Mouse (Mus musculus): ENCODE measurements around the gene Card10. TPM values are rescaled to one million over a fixed set of nuclear protein-coding genes. Genes with fewer than 3 reads are reported as not detected.

Gene Card10
- polyA plus RNA-seq (2015; fragmentation: Nextera tagmentation; extraction: Ambion mirVana) = 1.8 and 3.0 TPM in 2 replicates

DNA sequence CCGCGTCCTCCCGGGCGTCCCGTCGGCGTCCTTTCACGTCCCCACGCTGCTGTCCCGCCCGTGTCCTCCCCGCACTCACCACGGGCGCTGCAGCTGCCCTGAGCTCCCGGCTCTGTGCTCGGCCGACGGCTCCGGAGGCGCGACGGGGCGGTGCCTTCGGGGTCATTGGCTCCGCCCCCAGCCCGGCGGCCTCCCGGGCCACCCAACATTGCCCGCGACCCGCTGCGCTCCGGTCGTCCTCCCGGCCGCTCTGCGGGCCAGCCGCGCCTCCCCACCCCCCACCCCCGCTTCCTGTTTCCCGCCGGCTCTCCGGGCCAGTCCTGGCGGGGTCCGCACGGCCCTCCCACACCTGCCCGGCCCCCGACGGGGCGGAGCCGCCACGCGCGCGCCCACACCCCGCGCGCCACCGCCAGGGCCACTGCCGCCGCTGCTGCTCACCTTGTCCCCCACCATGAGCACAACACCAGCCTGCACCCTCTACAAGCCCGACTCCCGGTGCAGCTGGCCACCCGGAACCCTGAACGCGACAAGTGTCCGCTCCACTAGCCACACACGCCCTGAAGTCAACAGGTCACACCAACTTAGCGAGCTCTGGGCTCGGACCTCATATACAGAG, at the start of gene Card10:
Gene Card10 (minus strand): TSS at position 267 of the 616 bp plus-strand sequence.

DNA sequence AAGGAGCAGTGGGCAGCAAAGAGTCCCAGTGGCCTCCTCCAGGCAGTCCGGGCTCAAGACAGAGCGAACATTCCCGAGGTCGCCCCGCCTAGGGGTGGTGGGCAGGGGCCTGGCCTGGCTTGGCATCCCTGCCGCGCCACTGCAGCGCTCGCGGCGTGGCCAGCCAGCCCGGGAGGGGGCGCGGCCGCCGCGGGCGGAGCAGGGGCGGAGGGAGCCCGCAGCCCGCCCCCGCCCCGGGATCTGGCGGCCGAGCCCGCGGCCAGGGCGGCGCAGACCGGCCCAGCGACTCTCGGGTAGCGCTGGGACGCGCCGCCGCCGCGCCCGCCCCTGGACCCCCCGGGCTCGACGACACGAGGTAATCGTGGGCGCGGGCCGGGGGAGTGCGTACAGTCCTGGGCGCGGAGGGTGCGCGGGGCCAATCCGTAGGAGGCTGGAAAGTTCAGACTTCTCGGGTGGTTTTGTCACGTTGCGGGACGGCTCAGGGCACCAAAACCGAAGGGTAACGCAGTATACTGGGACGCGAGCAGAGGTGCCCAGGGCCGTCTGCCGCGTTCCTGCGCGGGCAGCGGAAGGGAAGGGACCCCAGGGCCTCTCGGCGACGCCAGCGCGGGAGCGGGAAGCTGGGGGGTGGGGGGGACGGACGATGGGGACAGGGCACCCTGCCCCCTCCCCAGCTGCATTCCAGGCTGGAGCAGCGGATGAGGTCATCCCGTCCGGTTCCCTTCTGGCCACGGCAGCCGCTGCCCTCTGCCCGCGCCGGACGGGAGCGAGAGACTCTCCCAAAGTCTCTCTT, 39.7 kb upstream of the Card10 start, which contains the start of gene Cdc42ep1:
Gene Cdc42ep1 (plus strand): TSS at position 254 of the 793 bp plus-strand sequence.

DNA sequence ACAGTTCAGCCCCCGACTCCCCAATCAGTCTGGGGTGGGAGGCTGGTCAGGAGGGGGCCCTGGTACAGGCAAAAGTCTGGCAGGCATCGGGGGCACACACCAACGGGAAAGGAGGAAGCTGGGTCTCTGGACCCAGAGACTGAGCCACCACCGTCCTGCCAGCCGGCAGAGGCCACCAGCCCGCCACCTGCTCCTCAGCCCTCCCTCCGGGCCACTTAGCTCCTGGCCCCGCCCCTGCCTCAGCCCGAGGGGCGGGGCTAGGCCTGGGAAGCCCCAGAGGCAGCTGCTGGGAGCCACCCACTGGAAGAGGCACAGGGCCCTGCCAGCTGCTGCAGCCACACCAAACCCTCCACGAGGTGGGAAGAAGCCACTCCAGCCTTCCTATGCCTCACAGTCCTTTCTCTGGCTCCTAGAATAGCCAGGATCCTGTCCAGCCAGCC, 29.5 kb downstream of the Card10 start, which contains the start of gene Mfng:
Gene Mfng (minus strand): TSS at position 186 of the 440 bp plus-strand sequence.

Other genes with a start within 250 kb of the Card10 start
- 15.9 and 17.9 TPM in 2 replicates for gene Rac2, start 230.3 kb downstream of the Card10 start, polyA plus RNA-seq (2015; fragmentation: Nextera tagmentation; extraction: Ambion mirVana)
- gene Cyth4, start 206.0 kb downstream of the Card10 start, polyA plus RNA-seq (2015; fragmentation: Nextera tagmentation; extraction: Ambion mirVana) = 7.9 and 8.0 TPM in 2 replicates
- gene Elfn2, start 84.3 kb downstream of the Card10 start, polyA plus RNA-seq (2015; fragmentation: Nextera tagmentation; extraction: Ambion mirVana) = 0.25 and 0.41 TPM in 2 replicates
- 8.0 and 14.8 TPM in 2 replicates for gene Mfng, start 29.6 kb downstream of the Card10 start, polyA plus RNA-seq (2015; fragmentation: Nextera tagmentation; extraction: Ambion mirVana)
- gene Cdc42ep1, start 39.6 kb upstream of the Card10 start, polyA plus RNA-seq (2015; fragmentation: Nextera tagmentation; extraction: Ambion mirVana) = 26.0 and 39.0 TPM in 2 replicates
- gene Lgals2, start 52.5 kb upstream of the Card10 start, polyA plus RNA-seq (2015; fragmentation: Nextera tagmentation; extraction: Ambion mirVana) = 5.1 and 5.2 TPM in 2 replicates
- 25.8 and 36.2 TPM in 2 replicates for gene Gga1, start 74.1 kb upstream of the Card10 start, polyA plus RNA-seq (2015; fragmentation: Nextera tagmentation; extraction: Ambion mirVana)
- gene Gm49510, start 96.6 kb upstream of the Card10 start, polyA plus RNA-seq (2015; fragmentation: Nextera tagmentation; extraction: Ambion mirVana) = 0.10 and 0.24 TPM in 2 replicates
- 17.5 and 18.7 TPM in 2 replicates for gene Sh3bp1, start 96.7 kb upstream of the Card10 start, polyA plus RNA-seq (2015; fragmentation: Nextera tagmentation; extraction: Ambion mirVana)
- gene Pdxp, start 110.9 kb upstream of the Card10 start, polyA plus RNA-seq (2015; fragmentation: Nextera tagmentation; extraction: Ambion mirVana) = 12.9 and 20.5 TPM in 2 replicates
- 1,077 and 1,829 TPM in 2 replicates for gene Lgals1, start 123.7 kb upstream of the Card10 start, polyA plus RNA-seq (2015; fragmentation: Nextera tagmentation; extraction: Ambion mirVana)
- gene Nol12, start 131.9 kb upstream of the Card10 start, polyA plus RNA-seq (2015; fragmentation: Nextera tagmentation; extraction: Ambion mirVana) = 44.6 and 49.4 TPM in 2 replicates
- gene Triobp, start 144.7 kb upstream of the Card10 start, polyA plus RNA-seq (2015; fragmentation: Nextera tagmentation; extraction: Ambion mirVana) = 55.0 and 55.2 TPM in 2 replicates
- gene H1f0, start 225.4 kb upstream of the Card10 start, polyA plus RNA-seq (2015; fragmentation: Nextera tagmentation; extraction: Ambion mirVana) = 516 and 524 TPM in 2 replicates
- 0.21 TPM in 1 of 2 replicates, not detected in the other for gene Galr3, start 238.8 kb upstream of the Card10 start, polyA plus RNA-seq (2015; fragmentation: Nextera tagmentation; extraction: Ambion mirVana)

All from adrenal gland, postnatal 0 days (tissue).